Mouse (Mus musculus): ENCODE measurements at regions not wholly inside any gene's neighbourhood (a gene's known extent, or its start where the extent isn't known, plus 50 kb on each side); places are given as distances from the start of the nearest gene placed in this dataset.

DNA sequence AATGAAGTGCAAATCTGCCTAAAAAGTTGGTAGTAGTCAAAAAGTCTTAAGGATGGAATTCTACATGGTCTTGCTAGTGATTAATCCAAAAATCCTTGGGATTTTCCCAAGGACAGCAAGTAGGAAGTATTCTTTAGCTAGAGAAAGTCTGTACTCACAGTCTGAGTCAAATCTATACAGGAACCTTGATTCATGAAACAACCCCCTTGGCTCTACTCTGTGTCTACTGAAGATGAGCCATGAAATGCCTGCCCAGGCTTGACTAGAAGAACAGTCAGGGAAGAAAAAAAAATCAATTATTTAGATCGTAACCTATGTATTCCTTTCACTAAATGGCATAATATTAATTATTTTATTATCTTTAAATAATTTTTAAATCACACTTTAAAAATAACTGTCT is 454.2 kb downstream of the Inhba start:
- TF ChIP-seq SRF (IDR thresholded peaks at IDR 0.05; ENCODE audit: control insufficient read depth, insufficient read length, low read depth) (no peak), POLR2A (IDR thresholded peaks at IDR 0.05; ENCODE audit: insufficient read length, low read depth) (no peak)
